Mouse (Mus musculus) spleen, adult 2 months (tissue): ENCODE measurements around the gene Slc24a1. TPM values are rescaled to one million over a fixed set of nuclear protein-coding genes. Genes with fewer than 3 reads are reported as not detected.

Source experiments
- DNase-seq, 2 experiments: peaks; one replicate each; pipeline versions ENCODE4 v3.0.0 to v3.0.0-alpha.2; 2012 to 2021; ENCODE audit warnings: low spot score in 2 of 2, low read depth in 1 of 2
- H3K27ac ChIP-seq: fragments of 200-500 bp; 2 replicates; pipeline ENCODE4 v1.5.1; 2012; ENCODE audit warnings: low read length, inconsistent platforms; ENCODE audit not compliant: insufficient read depth
- H3K27me3 ChIP-seq: fragments of 200-500 bp; 2 replicates; pipeline ENCODE4 v1.6.1; 2012; ENCODE audit warnings: mild to moderate bottlenecking, moderate library complexity, low read length, inconsistent platforms; ENCODE audit not compliant: control insufficient read depth, insufficient read depth
- H3K36me3 ChIP-seq: fragments of 200-500 bp; 2 replicates; pipeline ENCODE4 v1.6.1; 2012; ENCODE audit warnings: mild to moderate bottlenecking, low read length, inconsistent platforms; ENCODE audit not compliant: control insufficient read depth, insufficient read depth
- H3K4me1 ChIP-seq: fragments of 200-500 bp; 2 replicates; pipeline ENCODE4 v1.6.1; 2011; ENCODE audit warnings: inconsistent platforms; ENCODE audit not compliant: control insufficient read depth, insufficient read depth, insufficient read length
- H3K4me3 ChIP-seq: fragments of 200-500 bp; 2 replicates; pipeline ENCODE4 v1.5.1; 2011; ENCODE audit warnings: mild to moderate bottlenecking, inconsistent platforms; ENCODE audit not compliant: insufficient read depth, insufficient read length; ENCODE audit errors: extremely low read depth
- CTCF ChIP-seq: fragments of 200-500 bp; IDR thresholded peaks from 2 replicates; pipeline ENCODE4 v1.5.1; 2011; ENCODE audit warnings: mild to moderate bottlenecking, inconsistent platforms; ENCODE audit not compliant: insufficient read depth, insufficient read length, insufficient replicate concordance; ENCODE audit errors: extremely low read depth
- POLR2A ChIP-seq: fragments of 200-500 bp; IDR thresholded peaks from 2 replicates; pipeline ENCODE4 v1.6.1; 2011; ENCODE audit warnings: low read depth, low read length, inconsistent platforms
- WGBS: fragments of 180-500 bp; shearing (Covaris S2); methylation state at CpG from one replicate; pipeline ENCODE4 v1.1.7; 2018; 5-methylcytosine and 5-hydroxymethylcytosine counted together
- polyA plus RNA-seq: library from polyadenylated mRNA; depleted of rRNA; stranded (reverse); fragments of >200 nt; gene quantifications from 2 replicates; pipeline ENCODE4 v1.2.3, GENCODE M21; 2012

Gene Slc24a1
- polyA plus RNA-seq, 1 experiment: not detected

DNA sequence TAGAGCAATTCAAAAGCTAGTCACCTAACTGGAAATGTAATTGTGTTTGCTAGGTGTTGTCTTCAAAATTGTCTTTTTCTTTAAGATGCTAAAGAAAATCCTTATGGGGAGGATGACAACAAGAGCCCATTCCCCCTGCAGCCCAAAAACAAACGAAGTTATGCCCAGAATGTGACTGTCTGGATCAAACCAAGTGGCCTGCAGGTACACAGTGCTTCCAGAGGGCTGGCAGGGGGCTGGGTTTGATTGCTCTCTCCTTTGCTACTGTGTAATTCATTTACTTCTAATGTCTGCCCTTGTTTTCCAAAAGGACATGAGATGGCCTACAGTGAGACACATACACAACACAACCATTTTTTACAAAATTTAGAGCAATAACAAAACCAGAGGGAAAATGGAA, 30.5 kb upstream of the Slc24a1 start:
- DNase-seq: no peak
- WGBS: 86% methylated on average over 1 of the region's 1 CpGs
- no peak overlapping the region for H3K4me3 ChIP-seq
- H3K36me3 ChIP-seq: peaks cover 41% of the 10 kb centered on the region
- TF ChIP-seq CTCF (no peak), POLR2A (no peak)
- H3K27me3 ChIP-seq: no peaks in the 10 kb centered on the region
- no peaks in the 10 kb centered on the region for H3K4me1 ChIP-seq
- no peak overlapping the region for H3K27ac ChIP-seq

DNA sequence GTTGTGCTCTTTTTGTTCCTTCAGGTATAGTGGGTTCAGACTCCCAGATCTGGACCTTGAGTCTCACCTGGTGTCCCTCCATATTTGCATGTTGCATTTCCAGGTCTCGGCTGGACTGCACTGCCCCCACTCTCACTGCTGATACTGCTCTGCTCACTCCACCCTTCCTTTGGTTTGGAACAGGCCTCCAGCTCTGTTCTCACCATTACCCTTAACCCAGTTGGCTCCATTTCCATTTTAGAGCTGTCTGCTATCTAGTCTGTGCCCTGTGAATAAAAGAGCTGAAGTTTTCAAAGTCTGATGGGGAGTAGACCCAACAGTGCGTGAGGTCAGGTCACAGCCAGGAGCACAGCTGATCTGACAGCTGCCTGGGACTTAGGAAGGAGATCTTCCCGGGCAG, 29.1 kb upstream of the Slc24a1 start:
- 94% methylated on average over 3 of the region's 3 CpGs for WGBS
- H3K4me3 ChIP-seq: no peak overlapping the region
- no peak for DNase-seq
- H3K27ac ChIP-seq: no peak overlapping the region
- H3K4me1 ChIP-seq: no peaks in the 10 kb centered on the region
- peaks cover 42% of the 10 kb centered on the region for H3K36me3 ChIP-seq
- no peaks in the 10 kb centered on the region for H3K27me3 ChIP-seq
- TF ChIP-seq CTCF (no peak), POLR2A (no peak)

DNA sequence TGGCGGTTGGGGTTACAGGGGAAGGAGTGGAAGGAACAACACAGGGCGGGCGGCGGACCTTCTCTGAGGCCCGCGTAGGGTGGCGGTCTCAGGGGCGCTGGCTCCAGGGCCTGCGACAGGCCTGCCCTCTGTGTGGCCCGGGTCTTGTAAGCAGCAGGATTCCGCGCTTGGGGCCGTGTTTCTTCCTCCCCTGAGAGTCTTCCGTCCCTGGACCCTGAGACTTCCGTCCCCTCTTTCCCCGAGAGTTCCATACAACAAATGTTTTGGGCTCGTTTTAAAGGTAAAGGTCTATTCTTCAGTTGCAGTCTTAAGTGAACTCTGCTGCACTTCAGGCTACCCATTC, 9.5 kb upstream of the Slc24a1 start:
- 0% methylated on average over 16 of the region's 17 CpGs for WGBS
- Histone ChIP-seq H3K27me3 (no peaks in the 10 kb centered on the region), H3K36me3 (peaks cover 10% of the 10 kb centered on the region), H3K4me3 (peak overlapping the region; percentile 78), H3K4me1 (no peaks in the 10 kb centered on the region), H3K27ac (peak overlapping the region; percentile 81)
- DNase-seq: no peak
- TF ChIP-seq POLR2A (no peak), CTCF (no peak)

DNA sequence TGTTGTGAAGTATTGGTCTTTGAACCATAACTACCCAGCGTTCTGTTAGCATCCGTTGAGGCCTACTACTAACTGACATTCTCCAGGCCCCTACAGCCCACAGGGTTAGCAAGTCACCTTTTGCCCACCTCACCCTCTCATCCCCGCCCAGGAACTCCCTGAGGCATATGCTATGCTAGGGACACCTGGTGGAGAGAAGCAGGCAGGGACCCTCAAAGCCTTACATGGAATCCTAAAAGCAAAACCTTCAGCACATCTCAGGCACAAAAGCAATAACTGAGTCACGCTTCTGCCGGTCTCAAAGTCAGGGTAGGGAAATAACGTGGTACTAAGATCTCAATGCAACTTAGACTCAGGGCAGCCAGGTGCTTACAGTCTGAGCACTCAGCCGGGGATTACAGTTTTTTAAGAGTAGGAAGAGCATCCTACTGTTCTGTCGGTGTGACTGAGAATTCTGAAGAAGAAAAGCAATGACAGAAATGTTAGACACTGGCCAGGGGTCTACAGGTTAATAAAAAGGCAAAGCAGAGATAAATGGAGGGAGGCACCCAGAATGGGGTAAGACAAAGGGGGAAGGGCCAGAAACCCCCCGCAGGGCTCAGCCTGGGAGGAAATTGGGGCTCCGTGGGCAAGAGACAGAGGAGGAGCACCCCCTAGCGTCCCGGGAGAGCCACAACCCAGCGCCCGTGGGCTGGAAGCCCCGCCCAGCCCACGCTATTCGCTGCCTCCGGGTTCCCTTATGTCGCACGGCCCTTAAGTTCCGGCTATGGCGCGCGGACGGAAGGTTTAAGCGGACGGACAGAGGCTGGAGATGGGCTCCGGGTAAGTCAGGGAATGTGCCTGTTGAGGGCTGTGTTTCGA, 8.9 kb upstream of the Slc24a1 start, which contains the start of gene Ints14:
Gene Ints14 (plus strand): TSS at position 789 of the 861 bp plus-strand sequence.
- WGBS: 12% methylated on average over 29 of the region's 29 CpGs
- peaks cover 7% of the 10 kb centered on the region for H3K36me3 ChIP-seq
- peak; percentile 52; the same call in 1 of the 2 replicates for TF ChIP-seq POLR2A
- TF ChIP-seq CTCF: peak; percentile 84
- H3K27me3 ChIP-seq: no peaks in the 10 kb centered on the region
- no peaks in the 10 kb centered on the region for H3K4me1 ChIP-seq
- peak within 1 kb of the TSS; percentile 81 for H3K27ac ChIP-seq
- peak; percentile 93 for DNase-seq
- peak within 1 kb of the TSS; percentile 78 for H3K4me3 ChIP-seq

DNA sequence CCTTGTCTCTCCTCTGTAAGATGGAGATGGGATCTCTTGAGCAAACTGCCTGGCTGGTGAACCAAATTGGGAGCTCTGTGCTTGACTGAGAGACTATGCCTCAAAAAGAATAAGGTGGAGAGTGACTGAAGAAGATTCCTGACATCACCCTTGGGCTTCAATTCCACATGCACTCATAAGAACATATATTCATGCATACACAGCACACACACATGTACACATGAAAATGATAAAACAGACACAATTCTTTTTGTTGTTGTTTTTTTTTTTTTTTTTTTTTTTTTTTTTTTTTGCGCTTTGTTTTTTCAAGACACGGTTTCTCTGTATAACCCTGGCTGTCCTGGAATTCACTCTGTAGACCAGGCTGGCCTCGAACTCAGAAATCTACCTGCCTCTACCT, 5.9 kb upstream of the Slc24a1 start:
- Histone ChIP-seq H3K4me1 (no peaks in the 10 kb centered on the region), H3K36me3 (no peaks in the 10 kb centered on the region), H3K4me3 (no peak overlapping the region), H3K27ac (no peak overlapping the region), H3K27me3 (0 out of 2 replicates have a peak, but pooled peaks cover 3% of the 10 kb centered on the region)
- WGBS: 91% methylated on average over 3 of the region's 3 CpGs
- no peak for DNase-seq
- TF ChIP-seq POLR2A (no peak), CTCF (no peak)

DNA sequence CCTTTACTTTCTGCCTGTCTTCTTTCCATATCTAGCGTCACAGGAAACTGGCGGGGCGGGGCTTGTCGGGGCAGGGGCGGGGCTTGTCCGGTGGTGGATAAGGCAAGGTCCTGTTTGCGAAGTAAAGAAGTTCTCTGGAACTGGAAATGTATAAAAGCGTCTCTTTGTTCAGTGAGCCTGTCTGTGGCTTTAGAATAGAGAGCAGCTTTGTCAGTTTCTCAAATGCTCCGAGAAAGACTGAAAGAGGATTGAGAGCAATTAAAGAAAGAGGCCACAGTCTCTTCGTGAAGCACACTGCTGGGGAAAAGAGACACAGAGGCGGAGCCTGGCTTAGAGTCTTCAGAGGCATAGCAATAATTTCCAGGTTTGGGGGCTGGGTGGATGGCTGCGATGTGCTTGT, 4.9 kb upstream of the Slc24a1 start:
- Histone ChIP-seq H3K27me3 (0 out of 2 replicates have a peak, but pooled peaks cover 3% of the 10 kb centered on the region), H3K4me1 (no peaks in the 10 kb centered on the region), H3K4me3 (no peak overlapping the region), H3K36me3 (no peaks in the 10 kb centered on the region), H3K27ac (no peak overlapping the region)
- WGBS: 8% methylated on average over 12 of the region's 12 CpGs
- peak in 1 of 2 experiments; percentile 21 for DNase-seq
- TF ChIP-seq CTCF (no peak), POLR2A (no peak)

DNA sequence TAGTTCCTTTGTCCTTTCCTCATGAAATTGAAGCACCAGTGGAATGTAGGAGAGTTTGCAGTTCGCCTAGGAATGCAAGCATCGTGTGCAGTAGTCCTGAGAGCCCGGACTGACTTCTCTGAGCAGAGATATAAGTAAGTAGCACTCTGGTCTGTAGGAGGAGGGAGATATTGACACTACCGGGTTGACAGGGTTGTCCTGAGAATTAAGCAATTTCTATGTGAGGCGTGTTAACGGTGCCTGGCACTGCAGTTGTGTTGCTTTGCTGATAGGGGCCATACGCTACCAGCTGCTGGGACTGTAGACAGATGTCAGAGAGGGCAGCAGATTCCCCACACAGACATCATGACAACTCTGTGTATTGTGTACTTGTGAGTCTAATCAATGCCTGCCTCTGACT, 1.8 kb upstream of the Slc24a1 start:
- H3K36me3 ChIP-seq: no peaks in the 10 kb centered on the region
- H3K4me3 ChIP-seq: no peak overlapping the region
- TF ChIP-seq CTCF: no peak
- no peak for TF ChIP-seq POLR2A
- DNase-seq: no peak
- H3K27ac ChIP-seq: no peak overlapping the region
- 0 out of 2 replicates have a peak, but pooled peaks cover 3% of the 10 kb centered on the region for H3K27me3 ChIP-seq
- WGBS: 76% methylated on average over 7 of the region's 7 CpGs
- no peaks in the 10 kb centered on the region for H3K4me1 ChIP-seq
